Mouse (Mus musculus) small intestine, adult 2 months (tissue): ENCODE measurements at regions not wholly inside any gene's neighbourhood (a gene's known extent, or its start where the extent isn't known, plus 50 kb on each side); places are given as distances from the start of the nearest gene placed in this dataset.

Experiments
- H3K27ac ChIP-seq: fragments of 200-500 bp; 2 replicates; pipeline ENCODE4 v1.5.1; 2012; ENCODE audit warnings: low read depth, low read length, control low read depth, inconsistent platforms; ENCODE audit not compliant: insufficient read depth
- H3K27me3 ChIP-seq: fragments of 200-500 bp; 2 replicates; pipeline ENCODE4 v1.6.1; 2012; ENCODE audit warnings: mild to moderate bottlenecking, moderate library complexity, low read length, inconsistent platforms; ENCODE audit not compliant: control insufficient read depth, insufficient read depth
- H3K36me3 ChIP-seq: fragments of 200-500 bp; 2 replicates; pipeline ENCODE4 v1.6.1; 2012; ENCODE audit warnings: mild to moderate bottlenecking, low read length, control low read depth, inconsistent platforms; ENCODE audit not compliant: control insufficient read depth, insufficient read depth
- H3K4me1 ChIP-seq: fragments of 200-500 bp; 2 replicates; pipeline ENCODE4 v1.6.1; 2012; ENCODE audit warnings: low read length, inconsistent platforms, mixed read lengths; ENCODE audit not compliant: control insufficient read depth, insufficient read depth, insufficient read length
- H3K4me3 ChIP-seq: fragments of 200-500 bp; 2 replicates; pipeline ENCODE4 v1.5.1; 2012; ENCODE audit warnings: low read depth, mild to moderate bottlenecking, control low read depth, inconsistent platforms, low read length, moderate library complexity
- CTCF ChIP-seq: fragments of 200-500 bp; IDR thresholded peaks from 2 replicates; pipeline ENCODE4 v1.5.1; 2012; ENCODE audit warnings: low read depth, mild to moderate bottlenecking, control low read depth, inconsistent platforms, low read length, moderate library complexity, mixed read lengths; ENCODE audit not compliant: insufficient replicate concordance, insufficient read length; ENCODE audit errors: extremely low read depth
- POLR2A ChIP-seq: fragments of 200-500 bp; IDR thresholded peaks from 2 replicates; pipeline ENCODE4 v1.6.1; 2012; ENCODE audit warnings: low read depth, mild to moderate bottlenecking, control low read depth, inconsistent platforms, low read length, moderate library complexity
- WGBS: fragments of 180-500 bp; shearing (Covaris S2); methylation state at CpG from one replicate; pipeline ENCODE4 v1.1.7; 2018; 5-methylcytosine and 5-hydroxymethylcytosine counted together

DNA sequence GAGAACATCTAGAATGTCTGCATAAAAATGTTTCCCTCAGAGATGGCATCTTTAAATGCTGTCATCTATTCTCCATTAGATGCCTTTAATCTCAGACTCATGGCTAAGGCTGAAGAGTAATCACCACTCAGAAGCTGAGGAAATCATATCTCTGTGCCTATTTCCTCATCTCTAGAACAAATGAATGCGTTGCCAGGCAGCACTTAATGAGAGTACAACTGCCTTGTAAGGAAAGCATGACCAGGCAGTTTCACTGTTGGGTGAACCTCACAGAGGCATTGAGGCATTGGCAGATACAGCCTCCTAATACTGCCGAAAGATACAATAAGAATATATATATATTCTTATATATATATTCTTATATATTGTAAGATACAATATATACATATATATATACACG, 137.3 kb downstream of the Samd5 start:
- no peaks in the 10 kb centered on the region for H3K36me3 ChIP-seq
- no peak for TF ChIP-seq CTCF
- no peak for TF ChIP-seq POLR2A
- no peak overlapping the region for H3K27ac ChIP-seq
- H3K4me3 ChIP-seq = no peak overlapping the region
- H3K4me1 ChIP-seq = no peaks in the 10 kb centered on the region
- WGBS = 67% methylated on average over 3 of the region's 3 CpGs
- no peaks in the 10 kb centered on the region for H3K27me3 ChIP-seq

DNA sequence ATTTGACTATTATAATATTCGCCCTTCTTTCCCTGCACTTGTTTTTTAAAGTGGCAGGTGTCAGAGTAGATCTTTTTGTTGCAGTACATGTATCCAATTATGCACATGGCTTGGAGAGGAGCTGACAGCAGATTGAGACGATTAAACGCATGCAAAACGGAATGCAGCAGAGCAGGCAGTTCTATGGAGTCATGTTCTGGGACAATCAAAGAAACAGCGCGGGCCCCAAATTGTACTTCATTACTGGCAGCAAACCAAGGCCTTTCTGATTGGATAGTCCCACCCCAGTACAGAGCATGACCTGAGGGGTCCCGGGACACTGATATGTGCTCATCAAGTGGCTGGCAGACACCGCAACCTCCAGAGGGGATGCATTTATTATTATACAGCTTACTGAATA, 140.5 kb downstream of the Samd5 start:
- Histone ChIP-seq H3K4me1 (no peaks in the 10 kb centered on the region), H3K27me3 (no peaks in the 10 kb centered on the region), H3K27ac (no peak overlapping the region), H3K36me3 (no peaks in the 10 kb centered on the region), H3K4me3 (no peak overlapping the region)
- WGBS = 66% methylated on average over 8 of the region's 8 CpGs
- no peak for TF ChIP-seq CTCF
- no peak for TF ChIP-seq POLR2A

DNA sequence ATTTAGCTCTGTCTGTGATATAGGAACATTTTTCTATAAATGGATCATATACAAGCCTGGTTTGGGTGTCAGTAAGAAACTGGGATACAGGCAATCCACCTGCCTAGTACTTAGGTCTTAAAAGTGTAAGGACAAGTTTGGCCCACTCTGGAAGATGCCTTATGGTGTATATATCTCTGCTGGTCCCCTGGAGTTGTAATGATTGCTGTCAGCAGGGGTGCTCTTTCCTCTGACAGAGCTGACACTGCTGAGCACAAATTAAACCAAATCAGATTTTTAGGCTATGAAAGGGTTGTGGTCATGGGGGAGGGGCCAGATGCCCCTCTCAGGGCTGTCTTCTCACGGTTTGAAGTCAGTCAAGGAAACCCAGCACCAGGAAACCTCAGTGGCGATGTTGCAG, 141.7 kb downstream of the Samd5 start:
- Histone ChIP-seq H3K27ac (no peak overlapping the region), H3K36me3 (no peaks in the 10 kb centered on the region), H3K4me1 (no peaks in the 10 kb centered on the region), H3K27me3 (no peaks in the 10 kb centered on the region), H3K4me3 (no peak overlapping the region)
- TF ChIP-seq POLR2A (no peak), CTCF (no peak)
- 67% methylated on average over 2 of the region's 2 CpGs for WGBS

DNA sequence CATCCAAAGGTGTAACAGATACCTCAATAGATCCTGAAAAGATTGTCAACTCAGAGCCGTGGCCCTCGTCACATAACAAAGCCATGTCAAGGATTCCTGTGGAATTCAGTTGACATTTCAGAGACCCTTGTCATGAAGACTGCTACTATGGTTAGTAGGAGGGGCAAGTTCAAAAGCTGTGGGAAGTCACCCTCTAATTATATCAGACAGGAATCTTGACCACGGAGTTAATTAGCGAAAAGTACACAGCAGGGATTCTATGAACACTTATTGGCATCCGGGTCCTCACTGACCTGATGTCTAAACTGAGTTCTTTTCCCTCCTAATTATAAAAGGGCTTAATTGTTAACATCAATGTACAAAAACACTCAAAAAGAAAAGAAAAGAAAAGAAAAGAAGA, 143.1 kb downstream of the Samd5 start:
- no peaks in the 10 kb centered on the region for H3K36me3 ChIP-seq
- no peak for TF ChIP-seq POLR2A
- no peak for TF ChIP-seq CTCF
- no peak overlapping the region for H3K27ac ChIP-seq
- 80% methylated on average over 5 of the region's 5 CpGs for WGBS
- H3K4me3 ChIP-seq = no peak overlapping the region
- H3K4me1 ChIP-seq = no peaks in the 10 kb centered on the region
- H3K27me3 ChIP-seq = no peaks in the 10 kb centered on the region

DNA sequence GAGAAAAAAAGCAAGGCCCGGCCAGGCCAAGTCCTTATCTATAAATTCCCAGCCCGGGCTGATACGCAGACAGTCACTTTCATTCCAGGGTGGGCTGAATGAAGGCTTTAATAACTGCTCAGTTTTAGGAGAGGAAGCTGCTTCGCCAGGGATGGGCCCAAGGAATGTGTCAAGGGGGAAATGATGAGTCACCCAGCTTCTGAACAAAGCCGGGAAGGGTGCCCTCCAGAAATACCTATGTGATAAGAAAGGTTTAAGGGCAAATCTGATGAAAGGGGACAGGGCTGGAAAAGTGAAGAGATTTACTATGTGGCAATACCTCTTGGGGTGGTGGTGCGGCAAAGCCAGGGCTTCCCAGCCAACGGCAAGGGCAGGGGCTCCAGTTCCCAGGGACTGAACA, 145.6 kb downstream of the Samd5 start:
- Histone ChIP-seq H3K4me3 (no peak overlapping the region), H3K36me3 (no peaks in the 10 kb centered on the region), H3K27ac (no peak overlapping the region), H3K27me3 (no peaks in the 10 kb centered on the region; the same call in 1 of the 2 replicates), H3K4me1 (no peaks in the 10 kb centered on the region)
- TF ChIP-seq CTCF (no peak), POLR2A (no peak)
- WGBS = 28% methylated on average over 7 of the region's 7 CpGs

DNA sequence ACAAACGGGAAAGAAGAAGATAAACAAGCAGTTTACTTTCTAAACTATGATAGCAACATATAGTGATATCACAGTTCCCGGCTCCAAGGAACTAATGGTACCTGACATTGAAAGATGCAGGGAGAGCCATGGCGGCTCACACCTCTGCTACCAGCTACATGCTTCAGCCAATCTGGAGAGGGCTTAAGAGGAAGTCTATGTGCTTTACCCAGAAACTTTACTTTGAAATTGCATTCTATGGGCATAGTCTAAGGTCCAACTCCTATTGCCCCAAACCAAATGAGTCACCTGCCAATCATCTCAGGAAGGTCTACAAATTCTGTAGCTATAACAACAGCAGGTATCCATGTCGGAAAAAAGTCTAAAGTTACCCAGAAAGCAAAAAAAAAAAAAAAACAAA, 146.9 kb downstream of the Samd5 start:
- TF ChIP-seq POLR2A (no peak), CTCF (no peak)
- Histone ChIP-seq H3K4me1 (no peaks in the 10 kb centered on the region), H3K27ac (no peak overlapping the region), H3K27me3 (no peaks in the 10 kb centered on the region; the same call in 1 of the 2 replicates), H3K36me3 (no peaks in the 10 kb centered on the region), H3K4me3 (no peak overlapping the region)
- 58% methylated on average over 4 of the region's 4 CpGs for WGBS

DNA sequence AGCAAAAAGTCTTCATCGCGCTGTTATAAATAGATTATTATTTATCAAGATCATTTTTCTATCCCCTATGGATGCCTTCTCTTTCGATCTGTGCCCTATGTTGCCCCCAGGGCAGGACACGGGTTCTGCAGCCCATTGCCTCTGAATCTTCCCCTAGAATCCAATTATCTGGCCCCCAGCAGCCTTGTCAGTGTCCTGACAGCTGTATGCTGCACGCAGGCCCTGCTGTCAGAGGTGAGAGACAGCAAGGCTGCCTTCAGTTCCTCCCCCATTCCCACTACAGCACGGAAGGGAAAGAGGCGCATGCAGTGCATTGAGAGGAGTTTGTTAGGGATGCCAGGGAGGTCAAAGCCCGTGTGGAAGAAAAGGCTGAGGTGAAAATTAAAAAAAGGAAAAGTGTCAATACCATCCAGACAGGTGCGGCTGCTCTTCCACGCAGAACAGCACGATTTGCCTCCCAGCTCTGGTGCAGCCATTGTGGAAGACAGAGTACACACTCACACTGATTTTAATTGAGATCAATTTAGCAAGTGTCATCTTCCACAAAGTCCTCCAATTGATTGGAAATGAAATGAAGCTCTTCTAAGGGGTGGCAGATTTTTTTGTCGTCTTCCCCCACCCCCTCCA, 165.1 kb downstream of the Samd5 start:
- TF ChIP-seq CTCF = no peak
- no peak for TF ChIP-seq POLR2A
- no peak overlapping the region for H3K4me3 ChIP-seq
- H3K27ac ChIP-seq = no peak overlapping the region
- 79% methylated on average over 12 of the region's 12 CpGs for WGBS
- H3K27me3 ChIP-seq = no peaks in the 10 kb centered on the region
- no peaks in the 10 kb centered on the region for H3K4me1 ChIP-seq
- no peaks in the 10 kb centered on the region for H3K36me3 ChIP-seq
